Mouse (Mus musculus): ENCODE measurements around the gene Scarf2. TPM values are rescaled to one million over a fixed set of nuclear protein-coding genes. Genes with fewer than 3 reads are reported as not detected.
A peak's percentile ranks its signal among the peaks of the same experiment; 100 is the strongest.

Gene Scarf2
- total RNA-seq, 4 experiments from 2014 or later, result 4.1 to 4.3 (median 4.1) TPM

GRCm38 (mm10) chr16:17828867-17829266 is 31.8 kb downstream of the Scarf2 start:
- no peak for DNase-seq (ENCODE audit: low spot score in 2 of 2)

GRCm38 (mm10) chr16:17830385-17831178 is 33.5 kb downstream of the Scarf2 start:
- DNase-seq (ENCODE audit: low spot score in 2 of 2), result no peak

DNA sequence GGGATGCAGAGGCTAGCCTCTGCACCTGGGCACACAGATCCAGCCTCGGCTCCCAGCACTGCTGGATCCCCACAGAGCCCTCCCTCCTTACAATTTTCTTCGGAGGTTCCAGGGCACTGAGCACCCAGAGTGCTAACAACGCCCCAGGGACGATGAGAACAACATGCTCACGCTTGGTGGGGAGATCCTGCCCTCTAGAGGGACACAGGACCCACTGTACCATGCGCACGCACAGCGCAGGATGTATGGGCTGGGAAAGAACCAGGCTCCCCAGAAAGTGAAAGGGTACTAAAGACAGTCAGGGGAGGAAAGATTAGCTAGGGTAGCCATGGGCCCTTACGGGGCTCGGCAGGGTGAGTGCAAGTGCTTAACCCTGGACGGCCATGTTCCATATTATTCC is 34.7 kb downstream of the Scarf2 start:
- DNase-seq (ENCODE audit: low spot score in 2 of 2), result no peak

DNA sequence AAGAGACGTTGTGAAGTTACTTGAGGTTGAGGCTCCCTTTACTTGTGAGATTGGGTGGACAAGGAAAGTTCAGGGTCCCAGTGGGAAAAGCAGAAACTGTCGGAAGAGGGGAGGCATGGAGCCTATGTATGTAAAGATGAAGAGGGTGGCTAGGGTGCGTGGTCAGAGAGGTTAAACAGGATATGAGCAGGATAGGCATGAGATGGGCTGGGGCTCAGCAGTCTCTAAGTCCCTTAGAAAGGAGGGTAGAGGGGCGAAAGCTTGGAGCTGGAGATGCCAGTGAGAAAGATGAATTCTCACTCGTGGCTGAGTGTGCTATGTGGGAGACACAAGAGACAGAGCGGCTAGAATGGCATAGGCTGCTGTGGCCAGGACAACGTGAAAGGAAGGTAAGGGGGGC is 35.7 kb downstream of the Scarf2 start, which contains the start of gene B830017H08Rik:
B830017H08Rik (plus strand) TSS at position 301 of the 400 bp plus-strand sequence.
- DNase-seq (ENCODE audit: low spot score in 2 of 2), result no peak

- no peak for DNase-seq (ENCODE audit: low spot score in 2 of 2)
Observed at GRCm38 (mm10) chr16:17833321-17833680, 36.2 kb downstream of the Scarf2 start.

- DNase-seq (ENCODE audit: low spot score in 2 of 2), result peak in 1 of 2 experiments; percentile 61
Observed at GRCm38 (mm10) chr16:17833681-17834399, 36.8 kb downstream of the Scarf2 start.

DNA sequence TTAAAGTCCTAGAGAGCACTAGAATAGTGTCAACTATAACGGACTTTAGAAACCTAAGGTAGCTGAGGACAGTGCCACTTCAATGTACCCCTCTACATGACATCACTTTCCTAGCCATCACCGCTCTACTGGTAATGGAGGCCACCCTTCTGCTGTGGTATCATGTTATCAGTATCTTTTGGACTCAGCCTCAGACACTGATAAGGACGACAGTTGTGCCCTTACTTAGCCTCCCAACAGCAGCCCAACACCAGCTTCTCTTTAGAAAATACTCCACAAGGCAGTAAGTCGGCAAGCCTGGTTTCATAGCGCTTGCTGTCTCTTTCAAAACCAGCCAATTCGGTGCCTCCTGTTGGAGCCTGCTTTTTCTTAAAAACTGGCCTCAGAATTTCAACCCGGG is 37.5 kb downstream of the Scarf2 start:
- no peak for DNase-seq (ENCODE audit: low spot score in 2 of 2)

DNA sequence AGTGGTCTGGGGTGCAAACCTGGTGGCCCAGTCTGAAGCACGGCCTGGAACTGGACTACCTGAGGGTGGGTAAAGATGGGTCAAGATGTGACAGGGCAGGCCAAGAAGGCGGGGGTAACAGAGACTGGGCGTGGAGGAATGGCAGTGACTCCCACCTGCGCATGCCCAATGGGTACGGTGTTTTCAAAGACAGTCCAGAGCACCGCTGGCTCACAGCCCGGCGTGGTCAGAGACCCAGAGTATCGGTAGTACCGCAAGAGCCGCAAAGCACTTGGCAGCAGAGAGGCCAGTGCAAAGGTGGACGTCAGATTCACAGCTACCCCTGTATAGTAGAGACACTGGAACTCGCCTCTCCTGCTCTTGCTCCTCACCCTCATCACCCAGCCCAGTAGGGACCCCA is 38.4 kb downstream of the Scarf2 start:
- no peak for DNase-seq (ENCODE audit: low spot score in 2 of 2)

DNA sequence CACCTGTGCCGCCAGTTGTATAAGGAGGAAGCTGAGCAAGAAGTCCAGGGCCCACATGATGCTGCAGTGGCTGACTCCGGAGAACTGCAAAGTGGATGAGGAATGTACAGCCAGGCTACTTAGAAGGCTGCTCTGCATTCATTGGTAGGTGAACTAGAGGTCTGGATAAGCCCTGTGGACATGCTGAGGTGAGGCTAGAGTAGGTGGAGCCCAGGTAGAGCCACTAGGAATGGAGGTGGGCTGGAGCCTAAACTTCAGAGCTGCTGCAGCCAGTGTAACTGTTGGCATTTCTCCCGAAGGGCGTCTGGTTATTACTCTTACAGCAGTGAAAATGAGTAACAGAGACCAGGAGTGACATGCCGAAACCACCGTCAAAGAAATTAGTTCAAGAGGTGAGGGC is 41.0 kb downstream of the Scarf2 start, which contains the start of gene Car15:
Car15 (minus strand) TSS at position 314 of the 400 bp plus-strand sequence.
- no peak for DNase-seq (ENCODE audit: low spot score in 2 of 2)

DNA sequence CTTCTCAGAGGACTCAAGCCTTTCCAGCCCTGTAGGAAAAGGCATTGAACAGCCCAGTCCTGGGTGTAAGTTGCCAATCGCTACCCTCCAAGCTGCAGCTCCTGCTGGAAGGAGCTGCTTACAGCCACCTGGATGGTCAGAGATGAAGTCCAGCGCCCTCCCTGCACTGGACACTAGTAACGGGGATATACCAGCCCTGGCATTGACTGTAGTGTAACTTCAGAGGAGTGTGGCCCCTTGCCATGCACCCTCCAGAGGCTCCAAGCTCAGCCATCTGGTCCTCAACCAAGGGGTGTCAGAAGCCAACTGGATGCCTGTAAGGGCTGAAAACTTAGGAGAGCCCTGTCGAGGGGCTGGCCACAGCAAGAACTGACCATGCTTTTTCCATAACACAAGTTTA is 42.9 kb downstream of the Scarf2 start:
- no peak for DNase-seq (ENCODE audit: low spot score in 2 of 2)

- no peak for DNase-seq (ENCODE audit: low spot score in 2 of 2)
Observed at GRCm38 (mm10) chr16:17842437-17842836, 45.4 kb downstream of the Scarf2 start.

DNA sequence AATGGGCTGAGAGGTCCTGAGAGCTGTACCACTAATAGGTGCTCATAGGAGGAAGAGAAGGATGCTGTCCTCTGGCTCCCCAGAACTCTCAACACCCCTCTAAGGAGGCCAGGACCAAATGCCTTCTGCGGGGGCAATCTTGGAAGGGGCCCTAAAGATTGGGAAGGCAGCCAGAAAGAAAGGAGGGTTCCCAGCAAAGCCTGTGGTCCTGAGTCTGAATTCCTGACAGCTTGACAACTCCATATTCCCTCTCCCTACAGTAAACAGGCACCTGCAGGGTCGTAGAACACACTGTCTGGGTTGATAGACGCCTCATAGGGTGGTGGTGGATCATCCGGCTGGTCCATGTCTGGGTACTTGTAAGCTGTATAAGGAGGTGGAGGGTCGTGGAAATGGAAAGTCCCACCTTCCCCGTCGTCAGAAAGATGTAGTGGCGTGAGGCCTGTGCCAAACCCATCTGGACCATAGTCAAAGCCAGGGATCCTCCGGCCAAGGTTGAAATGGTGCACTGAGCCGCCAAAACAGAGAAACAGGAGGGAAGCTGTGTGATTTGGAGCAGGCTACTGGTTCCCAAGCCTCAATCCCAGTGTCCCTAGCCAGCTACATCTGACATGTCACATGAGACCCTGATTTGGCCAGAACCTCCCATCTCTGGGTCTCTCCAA is 46.8 kb downstream of the Scarf2 start:
- DNase-seq (ENCODE audit: low spot score in 2 of 2), result no peak

GRCm38 (mm10) chr16:17848431-17848830 is 51.3 kb downstream of the Scarf2 start:
- DNase-seq (ENCODE audit: low spot score in 2 of 2), result no peak

DNA sequence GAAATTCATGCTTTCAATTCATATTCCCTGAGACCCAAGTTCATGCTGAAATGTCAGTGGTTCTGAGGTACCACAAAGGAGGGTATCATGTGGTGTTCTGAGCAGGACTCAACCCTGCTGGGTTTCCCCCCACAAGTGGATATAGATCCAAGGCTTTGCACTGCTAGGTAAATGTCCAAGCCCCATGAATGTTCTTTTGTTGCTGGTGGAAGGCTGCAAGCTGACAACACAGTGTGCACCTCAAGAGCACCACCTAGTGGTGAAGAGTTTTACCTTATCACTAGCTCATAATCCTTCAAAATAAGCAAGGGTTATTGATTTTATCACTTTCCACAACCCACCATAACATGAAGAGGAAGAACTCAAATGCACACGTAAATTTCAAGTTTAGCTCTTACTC is 51.8 kb downstream of the Scarf2 start:
- no peak for DNase-seq (ENCODE audit: low spot score in 2 of 2)

- no peak for DNase-seq (ENCODE audit: low spot score in 2 of 2)
Observed at GRCm38 (mm10) chr16:17849486-17849885, 52.4 kb downstream of the Scarf2 start.

GRCm38 (mm10) chr16:17851331-17851730 is 54.2 kb downstream of the Scarf2 start:
- DNase-seq (ENCODE audit: low spot score in 2 of 2), result no peak

DNA sequence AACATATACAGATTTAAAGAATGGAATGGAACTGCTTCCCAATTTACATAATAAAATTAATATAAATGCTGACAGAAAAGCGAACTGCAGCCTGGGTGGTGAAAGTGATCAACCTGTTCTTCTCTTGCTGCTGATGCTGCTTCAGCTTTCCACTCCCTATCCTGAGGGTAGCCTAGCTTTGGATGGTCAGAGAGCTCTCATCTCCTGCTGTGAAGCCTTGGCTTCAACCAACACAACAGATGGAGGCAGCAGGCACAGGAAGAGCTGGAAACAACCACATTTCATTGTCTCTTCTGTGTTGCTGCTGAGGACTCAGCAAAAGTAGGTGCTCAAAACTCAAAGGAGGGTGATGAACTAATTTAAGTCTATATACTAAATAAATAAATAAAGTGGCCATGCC is 54.8 kb downstream of the Scarf2 start:
- no peak for DNase-seq (ENCODE audit: low spot score in 2 of 2)

GRCm38 (mm10) chr16:17853263-17853662 is 56.2 kb downstream of the Scarf2 start:
- DNase-seq (ENCODE audit: low spot score in 2 of 2), result no peak

GRCm38 (mm10) chr16:17857157-17857556 is 60.1 kb downstream of the Scarf2 start:
- DNase-seq (ENCODE audit: low spot score in 2 of 2), result no peak
